Mouse (Mus musculus) limb, embryonic 14.5 days (tissue): Measurements from ENCODE around the gene Aftph. TPM values are rescaled to one million over a fixed set of nuclear protein-coding genes. Genes with fewer than 3 reads are reported as not detected.

Experiments
- ATAC-seq: fragments of 200-750 bp; cut with Nextera tagmentation; 2 replicates; pipeline ENCODE4 v1.8.0; 2017; ENCODE audit warnings: low read depth, moderate number of reproducible peaks, moderate TSS enrichment; ENCODE audit not compliant: low FRiP score
- DNase-seq: peaks from one replicate; pipeline ENCODE4 v3.0.0-alpha.2; 2015; ENCODE audit warnings: low spot score
- H3K27ac ChIP-seq: fragments of 300-500 bp; sonication (generic); replicated peaks from 2 replicates; pipeline ENCODE4 v1.5.1; 2014; ENCODE audit warnings: low read depth, mild to moderate bottlenecking, low read length, moderate library complexity, mixed read lengths
- H3K27me3 ChIP-seq: fragments of 300-500 bp; sonication (generic); 2 replicates; pipeline ENCODE4 v1.6.1; 2014; ENCODE audit warnings: low read length, mixed read lengths; ENCODE audit not compliant: control insufficient read depth, insufficient read depth
- H3K36me3 ChIP-seq: fragments of 300-500 bp; sonication (generic); 2 replicates; pipeline ENCODE4 v1.6.1; 2014; ENCODE audit warnings: mild to moderate bottlenecking, low read length, moderate library complexity, mixed read lengths; ENCODE audit not compliant: control insufficient read depth, insufficient read depth
- H3K4me1 ChIP-seq: fragments of 300-500 bp; sonication (generic); 2 replicates; pipeline ENCODE4 v1.6.1; 2014; ENCODE audit warnings: antibody characterized with exemption, low read length, mixed read lengths; ENCODE audit not compliant: control insufficient read depth, insufficient read depth
- H3K4me2 ChIP-seq: fragments of 300-500 bp; sonication (generic); replicated peaks from 2 replicates; pipeline ENCODE4 v1.6.1; 2014; ENCODE audit warnings: low read depth, mild to moderate bottlenecking, low read length, moderate library complexity; ENCODE audit not compliant: severe bottlenecking
- H3K4me3 ChIP-seq: fragments of 300-500 bp; sonication (generic); replicated peaks from 2 replicates; pipeline ENCODE4 v1.5.1; 2014; ENCODE audit warnings: low read length
- H3K9ac ChIP-seq: fragments of 300-500 bp; sonication (generic); 2 replicates; pipeline ENCODE4 v1.6.1; 2014; ENCODE audit warnings: mild to moderate bottlenecking, low read depth, low read length, moderate library complexity; ENCODE audit not compliant: severe bottlenecking
- H3K9me3 ChIP-seq: fragments of 300-500 bp; sonication (generic); 2 replicates; pipeline ENCODE4 v1.6.1; 2016; ENCODE audit warnings: low read length; ENCODE audit not compliant: control insufficient read depth
- POLR2A ChIP-seq: fragments of 200-500 bp; IDR thresholded peaks from 2 replicates; pipeline ENCODE4 v1.8.0; 2012; ENCODE audit warnings: inconsistent platforms, mild to moderate bottlenecking, moderate library complexity, borderline replicate concordance; ENCODE audit not compliant: insufficient read depth, insufficient read length; ENCODE audit errors: extremely low read depth
- WGBS: fragments of 180-500 bp; shearing (Covaris S2); extraction: QIAGEN DNeasy Blood & Tissue Kit; methylation state at CpG from one replicate; pipeline ENCODE4 v1.1.7; 2014; 5-methylcytosine and 5-hydroxymethylcytosine counted together
- polyA plus RNA-seq, 2 experiments: library from polyadenylated mRNA; depleted of rRNA in 1 of 2; stranded (reverse) in 1 of 2; unstranded in 1 of 2; fragments of >200 nt; fragmentation: Nextera tagmentation in 1 of 2; extraction: Ambion mirVana in 1 of 2; gene quantifications; 2 replicates each; pipeline versions ENCODE4 v1.2.1 to v1.2.3; 2012 to 2014

Aftph gene
- polyA plus RNA-seq, 2 experiments: 19.8 to 33.1 TPM

GRCm38 (mm10) chr11:20644166-20644565, 97.2 kb downstream of the Aftph start:
- Histone ChIP-seq H3K4me1 (peaks cover 53% of the 10 kb centered on the region), H3K4me3 (no peak overlapping the region), H3K27me3 (no peaks in the 10 kb centered on the region), H3K9ac (no peak overlapping the region), H3K36me3 (peaks cover 10% of the 10 kb centered on the region), H3K9me3 (no peaks in the 10 kb centered on the region), H3K27ac (no peak overlapping the region), H3K4me2 (no peak overlapping the region)
- no peak for TF ChIP-seq POLR2A
- WGBS: 50% methylated on average over 1 of the region's 1 CpGs
- DNase-seq (no peak), ATAC-seq (no peak)

GRCm38 (mm10) chr11:20643161-20643560, 98.2 kb downstream of the Aftph start:
- peaks cover 3% of the 10 kb centered on the region for H3K36me3 ChIP-seq
- 57% methylated on average over 5 of the region's 5 CpGs for WGBS
- ATAC-seq (no peak), DNase-seq (no peak)
- no peak overlapping the region for H3K4me2 ChIP-seq
- TF ChIP-seq POLR2A: no peak
- H3K9me3 ChIP-seq: no peaks in the 10 kb centered on the region
- peaks cover 50% of the 10 kb centered on the region for H3K4me1 ChIP-seq
- no peak overlapping the region for H3K4me3 ChIP-seq
- H3K27me3 ChIP-seq: no peaks in the 10 kb centered on the region
- no peak overlapping the region for H3K9ac ChIP-seq
- no peak overlapping the region for H3K27ac ChIP-seq

- DNase-seq: no peak
- Histone ChIP-seq H3K4me2 (no peak overlapping the region), H3K4me1 (peaks cover 42% of the 10 kb centered on the region)
Measured at GRCm38 (mm10) chr11:20642321-20642720, 99.1 kb downstream of the Aftph start.

GRCm38 (mm10) chr11:20639918-20640447, 101.4 kb downstream of the Aftph start:
- peak; percentile 82 for ATAC-seq
- Histone ChIP-seq H3K4me2 (peak overlapping the region; percentile 44), H3K27ac (0 out of 2 replicates have a peak overlapping the region, but pooled peaks have one; percentile 5), H3K9me3 (no peaks in the 10 kb centered on the region), H3K4me1 (peaks cover 33% of the 10 kb centered on the region), H3K4me3 (peak overlapping the region; percentile 11), H3K27me3 (no peaks in the 10 kb centered on the region), H3K9ac (peak overlapping the region; percentile 36; the same call in 1 of the 2 replicates), H3K36me3 (no peaks in the 10 kb centered on the region)
- peak; percentile 67 for DNase-seq
- no peak for TF ChIP-seq POLR2A
- WGBS: 1% methylated on average over 11 of the region's 11 CpGs

More at GRCm38 (mm10) chr11:20642321-20642720, 99.1 kb downstream of the Aftph start:
- Histone ChIP-seq H3K4me3 (no peak overlapping the region), H3K36me3 (no peaks in the 10 kb centered on the region), H3K27ac (no peak overlapping the region), H3K9me3 (no peaks in the 10 kb centered on the region), H3K27me3 (no peaks in the 10 kb centered on the region), H3K9ac (no peak overlapping the region)
- ATAC-seq: no peak
- no peak for TF ChIP-seq POLR2A
- 76% methylated on average over 5 of the region's 5 CpGs for WGBS

GRCm38 (mm10) chr11:20638841-20639240, 102.5 kb downstream of the Aftph start:
- Histone ChIP-seq H3K9me3 (no peaks in the 10 kb centered on the region), H3K36me3 (no peaks in the 10 kb centered on the region), H3K4me1 (peaks cover 33% of the 10 kb centered on the region), H3K9ac (no peak overlapping the region), H3K4me3 (no peak overlapping the region), H3K27me3 (no peaks in the 10 kb centered on the region), H3K27ac (no peak overlapping the region), H3K4me2 (no peak overlapping the region)
- WGBS: 26% methylated on average over 3 of the region's 3 CpGs
- ATAC-seq: no peak
- peak; percentile 67 for DNase-seq
- TF ChIP-seq POLR2A: no peak
